Mouse (Mus musculus) urinary bladder, postnatal 36 days (tissue): ENCODE results near the gene Vmn1r85.
"Not testable (repeated sequence)": the region's sequence is repeated elsewhere in the genome, so short reads cannot be mapped to it uniquely, and the experiment has no call there.

Source experiments
- DNase-seq, 2 experiments: peaks; one replicate each; pipeline ENCODE4 v3.0.0; 2022; ENCODE audit warnings: low spot score in 2 of 2, mixed read lengths in 1 of 2

The Vmn1r85 gene

GRCm38 (mm10) chr7:13095073-13095472 lies at the start of gene Vmn1r85:
Gene Vmn1r85, minus strand, starts transcription at chr7:13095173.
- no peak for DNase-seq

GRCm38 (mm10) chr7:13140057-13140456 lies 45.1 kb upstream of the Vmn1r85 start, which contains the start of gene Vmn1r87:
Gene Vmn1r87, minus strand, starts transcription at chr7:13140157.
- no peak for DNase-seq

GRCm38 (mm10) chr7:13137340-13137739 lies 42.4 kb upstream of the Vmn1r85 start:
- DNase-seq, result no peak

- no peak for DNase-seq
These were observed 36.9 kb upstream of the Vmn1r85 start for GRCm38 (mm10) chr7:13131856-13132255.

- not testable (repeated sequence) for DNase-seq
These were observed 28.7 kb upstream of the Vmn1r85 start for GRCm38 (mm10) chr7:13123554-13124153.

- DNase-seq, result no peak
These were observed 24.8 kb upstream of the Vmn1r85 start, which contains the start of gene Vmn1r86 for GRCm38 (mm10) chr7:13119817-13120216. Gene Vmn1r86, minus strand, starts transcription at chr7:13119917.

GRCm38 (mm10) chr7:13072293-13072692 lies 22.7 kb downstream of the Vmn1r85 start:
- no peak for DNase-seq

GRCm38 (mm10) chr7:13063399-13063798 lies 31.6 kb downstream of the Vmn1r85 start:
- DNase-seq, result not testable (repeated sequence)

- DNase-seq, result no peak
These were observed 35.4 kb downstream of the Vmn1r85 start for GRCm38 (mm10) chr7:13059536-13059935.

GRCm38 (mm10) chr7:13056913-13057700 lies 37.9 kb downstream of the Vmn1r85 start:
- no peak for DNase-seq

GRCm38 (mm10) chr7:13054287-13055010 lies 40.5 kb downstream of the Vmn1r85 start, which contains the start of gene Mzf1:
Gene Mzf1, minus strand, starts transcription at chr7:13054764.
- DNase-seq, result peak; percentile 88 to 91

- DNase-seq, result no peak
These were observed 41.0 kb downstream of the Vmn1r85 start for GRCm38 (mm10) chr7:13053961-13054286.

- no peak for DNase-seq
These were observed 41.5 kb downstream of the Vmn1r85 start for GRCm38 (mm10) chr7:13053501-13053900.

GRCm38 (mm10) chr7:13053001-13053400 lies 42.0 kb downstream of the Vmn1r85 start:
- DNase-seq, result no peak

GRCm38 (mm10) chr7:13046084-13046483 lies 48.9 kb downstream of the Vmn1r85 start:
- DNase-seq, result peak; percentile 57 to 65

GRCm38 (mm10) chr7:13044254-13044625 lies 50.7 kb downstream of the Vmn1r85 start:
- DNase-seq, result no peak

- DNase-seq, result no peak
These were observed 51.3 kb downstream of the Vmn1r85 start for GRCm38 (mm10) chr7:13043445-13044253.

- DNase-seq, result no peak
These were observed 51.9 kb downstream of the Vmn1r85 start for GRCm38 (mm10) chr7:13043120-13043444.

- DNase-seq, result no peak
These were observed 52.5 kb downstream of the Vmn1r85 start for GRCm38 (mm10) chr7:13042511-13042910.

GRCm38 (mm10) chr7:13041256-13041655 lies 53.7 kb downstream of the Vmn1r85 start:
- DNase-seq, result no peak

GRCm38 (mm10) chr7:13039181-13039580 lies 55.8 kb downstream of the Vmn1r85 start:
- no peak for DNase-seq
